Mouse (Mus musculus) ES-Bruce4 (cell line): Measurements from ENCODE around the gene Ctbs.

ENCODE experiments used
- CTCF ChIP-seq: IDR thresholded peaks from one replicate; pipeline ENCODE4 v1.8.1; 2011; ENCODE audit warnings: low read depth, low read length
- EP300 ChIP-seq: IDR thresholded peaks from 2 replicates; pipeline ENCODE4 v1.6.1; 2011; ENCODE audit warnings: low read depth, low read length; ENCODE audit not compliant: insufficient read depth

- TF ChIP-seq EP300 (no peak), CTCF (no peak)
These were observed 24.8 kb downstream of the Ctbs start for GRCm38 (mm10) chr3:146474428-146474827.
